Mouse (Mus musculus) small intestine, adult 2 months (tissue): ENCODE data around the gene Atxn2. TPM values are rescaled to one million over a fixed set of nuclear protein-coding genes. Genes with fewer than 3 reads are reported as not detected.
A peak's percentile ranks its signal among the peaks of the same experiment; 100 is the strongest.
"Not testable (repeated sequence)": the region's sequence is repeated elsewhere in the genome, so short reads cannot be mapped to it uniquely, and the experiment has no call there.

Experiments
- H3K27ac ChIP-seq: fragments of 200-500 bp; 2 replicates; pipeline ENCODE4 v1.5.1; 2012; ENCODE audit warnings: low read depth, low read length, control low read depth, inconsistent platforms; ENCODE audit not compliant: insufficient read depth
- H3K27me3 ChIP-seq: fragments of 200-500 bp; 2 replicates; pipeline ENCODE4 v1.6.1; 2012; ENCODE audit warnings: mild to moderate bottlenecking, moderate library complexity, low read length, inconsistent platforms; ENCODE audit not compliant: control insufficient read depth, insufficient read depth
- H3K36me3 ChIP-seq: fragments of 200-500 bp; 2 replicates; pipeline ENCODE4 v1.6.1; 2012; ENCODE audit warnings: mild to moderate bottlenecking, low read length, control low read depth, inconsistent platforms; ENCODE audit not compliant: control insufficient read depth, insufficient read depth
- H3K4me1 ChIP-seq: fragments of 200-500 bp; 2 replicates; pipeline ENCODE4 v1.6.1; 2012; ENCODE audit warnings: low read length, inconsistent platforms, mixed read lengths; ENCODE audit not compliant: control insufficient read depth, insufficient read depth, insufficient read length
- H3K4me3 ChIP-seq: fragments of 200-500 bp; 2 replicates; pipeline ENCODE4 v1.5.1; 2012; ENCODE audit warnings: low read depth, mild to moderate bottlenecking, control low read depth, inconsistent platforms, low read length, moderate library complexity
- CTCF ChIP-seq: fragments of 200-500 bp; IDR thresholded peaks from 2 replicates; pipeline ENCODE4 v1.5.1; 2012; ENCODE audit warnings: low read depth, mild to moderate bottlenecking, control low read depth, inconsistent platforms, low read length, moderate library complexity, mixed read lengths; ENCODE audit not compliant: insufficient replicate concordance, insufficient read length; ENCODE audit errors: extremely low read depth
- POLR2A ChIP-seq: fragments of 200-500 bp; IDR thresholded peaks from 2 replicates; pipeline ENCODE4 v1.6.1; 2012; ENCODE audit warnings: low read depth, mild to moderate bottlenecking, control low read depth, inconsistent platforms, low read length, moderate library complexity
- WGBS: fragments of 180-500 bp; shearing (Covaris S2); methylation state at CpG from one replicate; pipeline ENCODE4 v1.1.7; 2018; 5-methylcytosine and 5-hydroxymethylcytosine counted together
- polyA plus RNA-seq: library from polyadenylated mRNA; depleted of rRNA; stranded (reverse); fragments of >200 nt; gene quantifications from 2 replicates; pipeline ENCODE4 v1.2.3, GENCODE M21; 2012

Gene Atxn2
- polyA plus RNA-seq, 1 experiment = 108 TPM

DNA sequence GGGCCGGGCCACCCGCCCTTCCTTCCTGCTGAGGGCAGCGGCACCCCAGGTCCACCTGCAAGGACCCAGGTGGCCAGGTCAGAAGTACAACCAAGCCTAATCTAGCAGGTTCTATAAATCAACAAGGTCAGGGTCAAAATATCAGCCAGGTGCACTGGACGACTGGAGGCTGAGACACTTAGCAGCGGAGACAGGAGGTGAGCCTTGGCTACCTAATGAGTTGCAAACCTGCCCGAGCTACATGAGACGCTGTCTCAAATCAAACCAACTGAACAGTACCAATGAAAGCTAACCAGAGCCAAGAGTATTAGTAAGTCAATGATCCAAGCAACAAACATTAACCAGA lies 128.0 kb downstream of the Atxn2 start:
- WGBS = 6% methylated on average over 7 of the region's 7 CpGs
- Histone ChIP-seq H3K36me3 (no peaks in the 10 kb centered on the region), H3K27me3 (no peaks in the 10 kb centered on the region), H3K27ac (peak overlapping the region; percentile 91), H3K4me1 (peaks cover 27% of the 10 kb centered on the region), H3K4me3 (peak overlapping the region; percentile 94)
- TF ChIP-seq CTCF = no peak
- no peak for TF ChIP-seq POLR2A

DNA sequence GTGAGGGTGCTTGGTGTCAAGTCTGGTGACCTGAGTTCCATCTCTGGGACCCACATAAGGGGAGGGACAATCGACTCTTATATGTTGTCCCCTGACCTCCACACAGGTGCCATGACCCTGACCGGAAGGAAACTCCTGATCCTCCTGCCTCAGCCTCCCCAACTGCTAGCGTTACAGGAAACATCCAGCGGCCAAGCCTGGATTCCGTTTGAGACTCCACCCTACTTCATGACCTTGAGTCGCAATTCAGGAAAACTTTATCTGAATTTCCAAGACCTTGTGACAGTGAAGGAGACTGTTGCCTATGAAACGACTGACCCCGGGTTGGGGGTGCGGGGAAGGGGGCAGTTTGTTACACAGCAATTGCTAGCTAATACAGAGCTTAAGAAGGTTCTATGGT lies 130.4 kb downstream of the Atxn2 start:
- no peaks in the 10 kb centered on the region for H3K27me3 ChIP-seq
- peaks cover 11% of the 10 kb centered on the region for H3K4me1 ChIP-seq
- H3K36me3 ChIP-seq = no peaks in the 10 kb centered on the region
- H3K27ac ChIP-seq = no peak overlapping the region
- TF ChIP-seq CTCF (no peak), POLR2A (no peak)
- H3K4me3 ChIP-seq = no peak overlapping the region
- 88% methylated on average over 9 of the region's 9 CpGs for WGBS

DNA sequence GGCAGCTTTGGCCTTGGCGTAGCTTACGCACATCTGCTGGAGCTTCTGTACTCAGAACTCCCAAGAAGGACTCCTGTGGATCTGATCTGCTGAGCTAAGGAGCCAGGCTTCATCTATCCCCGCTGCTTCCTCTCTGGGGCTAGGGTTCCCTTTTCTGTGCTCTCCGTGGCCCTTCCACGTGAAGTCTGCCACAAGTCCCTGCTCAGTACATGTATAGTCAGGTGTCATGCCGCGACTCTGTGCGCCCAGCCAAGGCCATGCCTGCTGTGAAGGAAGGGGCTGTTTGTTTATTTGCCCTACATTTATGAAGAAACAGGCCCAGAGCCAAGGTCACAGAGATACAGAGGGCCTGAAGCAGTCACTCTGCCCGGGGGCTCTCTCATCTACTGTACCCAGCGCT lies 130.8 kb downstream of the Atxn2 start:
- no peak overlapping the region for H3K27ac ChIP-seq
- no peaks in the 10 kb centered on the region for H3K36me3 ChIP-seq
- WGBS = 40% methylated on average over 10 of the region's 10 CpGs
- no peak for TF ChIP-seq POLR2A
- TF ChIP-seq CTCF = no peak
- peaks cover 11% of the 10 kb centered on the region for H3K4me1 ChIP-seq
- H3K4me3 ChIP-seq = no peak overlapping the region
- H3K27me3 ChIP-seq = no peaks in the 10 kb centered on the region

DNA sequence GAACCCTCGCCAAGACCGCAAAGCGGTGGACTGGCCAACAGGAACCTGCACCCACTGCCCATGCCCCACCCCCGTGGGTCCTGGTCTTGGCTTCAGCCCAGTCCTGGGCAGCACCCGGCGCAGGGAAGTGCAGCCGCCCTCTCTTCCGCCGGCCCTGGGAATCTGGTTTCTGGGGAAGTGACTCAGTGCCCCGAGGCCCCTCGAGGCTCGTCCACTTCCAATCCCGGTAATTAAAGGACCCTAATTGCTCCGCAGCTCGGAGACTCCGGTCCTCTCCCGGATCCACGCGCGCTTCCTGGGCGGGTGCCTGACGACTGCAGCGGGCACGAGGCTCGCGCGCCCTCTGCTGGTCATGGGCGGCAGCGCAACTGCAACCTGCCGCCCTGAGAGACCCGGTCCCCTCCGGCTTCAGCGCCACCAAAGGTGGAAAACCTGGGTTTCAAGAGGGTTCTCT lies 131.6 kb downstream of the Atxn2 start:
- peak; percentile 92 for TF ChIP-seq CTCF
- TF ChIP-seq POLR2A = no peak
- Histone ChIP-seq H3K36me3 (no peaks in the 10 kb centered on the region), H3K4me1 (peaks cover 11% of the 10 kb centered on the region; the same call in 1 of the 2 replicates), H3K27me3 (no peaks in the 10 kb centered on the region), H3K27ac (0 out of 2 replicates have a peak overlapping the region, but pooled peaks have one; percentile 14), H3K4me3 (peak overlapping the region; percentile 67)
- WGBS = under 1% methylated on average over 33 of the region's 33 CpGs

DNA sequence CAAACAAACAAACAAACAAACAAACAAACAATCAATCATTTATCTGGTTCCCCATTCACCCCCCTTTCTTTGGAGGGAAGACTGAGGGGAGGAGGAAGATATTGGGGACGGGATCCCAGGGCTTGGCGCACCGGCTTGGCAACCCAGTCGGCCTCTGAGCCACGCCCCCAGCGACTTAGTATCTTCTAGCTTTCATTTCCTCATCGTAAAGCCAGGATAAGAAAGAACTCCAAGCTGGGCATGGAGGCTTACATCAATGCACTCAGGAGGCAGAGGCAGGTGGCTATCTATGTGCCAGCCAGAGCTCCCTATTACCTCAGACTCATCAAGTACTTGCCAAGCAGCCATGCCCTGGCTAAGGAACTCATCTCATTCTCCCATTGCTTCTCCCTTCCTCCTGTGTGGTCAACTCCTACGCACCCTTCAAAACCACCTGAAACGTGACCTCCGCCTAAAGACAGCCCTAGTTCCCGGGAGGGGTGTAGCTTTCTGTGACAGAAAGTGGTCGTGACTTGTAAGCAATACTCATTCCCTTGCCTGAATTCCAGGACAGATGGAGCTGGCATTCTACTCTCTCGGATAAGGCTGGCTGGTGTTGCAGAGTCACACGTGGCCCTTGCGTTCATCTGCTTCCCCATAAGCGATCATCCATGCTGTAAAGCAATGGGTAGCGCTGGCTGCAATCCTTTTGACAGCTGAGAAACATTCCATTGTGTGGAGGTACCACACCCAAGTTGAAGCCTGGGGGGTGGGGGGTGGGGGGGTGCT lies 132.2 kb downstream of the Atxn2 start:
- 16% methylated on average over 17 of the region's 17 CpGs for WGBS
- Histone ChIP-seq H3K4me1 (peaks cover 11% of the 10 kb centered on the region; the same call in 1 of the 2 replicates), H3K27ac (no peak overlapping the region), H3K36me3 (no peaks in the 10 kb centered on the region), H3K27me3 (no peaks in the 10 kb centered on the region), H3K4me3 (peak overlapping the region; percentile 67)
- TF ChIP-seq CTCF (no peak), POLR2A (no peak)

DNA sequence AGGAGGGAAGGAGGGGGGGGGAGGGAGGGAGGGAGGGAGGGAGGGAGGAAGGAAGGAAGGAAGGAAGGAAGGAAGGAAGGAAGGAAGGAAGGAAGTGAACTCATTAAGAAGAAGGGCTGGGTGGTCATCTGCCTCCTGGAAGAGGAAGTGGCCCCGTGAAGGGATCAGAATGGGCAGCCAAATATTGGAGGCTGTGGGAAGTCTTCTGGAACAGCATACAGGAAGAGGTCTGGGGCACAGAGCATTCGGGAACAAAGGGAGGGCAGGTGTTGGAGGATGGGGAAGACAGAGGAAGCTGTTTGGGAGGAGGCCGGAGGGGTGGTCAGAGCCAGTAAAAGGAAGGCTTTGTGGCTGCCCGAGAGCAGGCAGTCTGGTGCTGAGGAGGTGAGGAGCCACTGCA lies 134.2 kb downstream of the Atxn2 start:
- peaks cover 8% of the 10 kb centered on the region; the same call in 1 of the 2 replicates for H3K4me1 ChIP-seq
- H3K27me3 ChIP-seq = no peaks in the 10 kb centered on the region
- TF ChIP-seq POLR2A (no peak), CTCF (no peak)
- H3K27ac ChIP-seq = no peak overlapping the region
- H3K4me3 ChIP-seq = no peak overlapping the region
- 47% methylated on average over 4 of the region's 4 CpGs for WGBS
- no peaks in the 10 kb centered on the region for H3K36me3 ChIP-seq

GRCm38 (mm10) chr5:121846322-121846721 lies 135.2 kb downstream of the Atxn2 start:
- Histone ChIP-seq H3K27ac (no peak overlapping the region), H3K4me3 (no peak overlapping the region), H3K4me1 (peaks cover 8% of the 10 kb centered on the region; the same call in 1 of the 2 replicates), H3K36me3 (peaks cover 6% of the 10 kb centered on the region), H3K27me3 (no peaks in the 10 kb centered on the region)
- 78% methylated on average over 11 of the region's 11 CpGs for WGBS
- no peak for TF ChIP-seq CTCF
- TF ChIP-seq POLR2A = no peak

- not testable (repeated sequence) for H3K27ac ChIP-seq, H3K27me3 ChIP-seq
- 87% methylated on average over 3 of the region's 3 CpGs for WGBS
Observed at GRCm38 (mm10) chr5:121847269-121847668, 136.1 kb downstream of the Atxn2 start.

More at GRCm38 (mm10) chr5:121847269-121847668, 136.1 kb downstream of the Atxn2 start:
- not testable (repeated sequence) for H3K4me3 ChIP-seq
- peaks cover 17% of the 10 kb centered on the region for H3K4me1 ChIP-seq
- peaks cover 14% of the 10 kb centered on the region for H3K36me3 ChIP-seq
